Mouse (Mus musculus): ENCODE measurements around the gene Asb7.

Gene Asb7

DNA sequence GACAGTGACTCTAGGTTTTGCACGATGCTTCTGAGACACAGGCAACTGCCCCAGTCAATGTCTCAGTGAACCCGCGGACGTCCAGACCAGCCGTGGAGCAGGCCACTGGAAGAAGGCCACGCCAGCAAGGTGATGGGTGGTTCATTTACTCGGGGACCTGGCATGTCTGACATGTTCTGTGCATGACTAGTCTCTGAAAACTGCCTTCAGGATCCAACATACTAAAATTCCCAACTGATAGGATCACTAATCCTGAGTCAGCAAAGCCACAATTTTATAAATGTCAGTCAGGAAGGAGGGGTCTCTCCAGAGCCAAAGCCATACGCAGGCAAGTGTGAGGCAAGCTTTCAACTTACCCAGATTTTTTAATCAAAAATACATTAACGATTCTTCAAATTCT, 35.8 kb downstream of the Asb7 start:
- no peak for DNase-seq (ENCODE audit: low spot score)

DNA sequence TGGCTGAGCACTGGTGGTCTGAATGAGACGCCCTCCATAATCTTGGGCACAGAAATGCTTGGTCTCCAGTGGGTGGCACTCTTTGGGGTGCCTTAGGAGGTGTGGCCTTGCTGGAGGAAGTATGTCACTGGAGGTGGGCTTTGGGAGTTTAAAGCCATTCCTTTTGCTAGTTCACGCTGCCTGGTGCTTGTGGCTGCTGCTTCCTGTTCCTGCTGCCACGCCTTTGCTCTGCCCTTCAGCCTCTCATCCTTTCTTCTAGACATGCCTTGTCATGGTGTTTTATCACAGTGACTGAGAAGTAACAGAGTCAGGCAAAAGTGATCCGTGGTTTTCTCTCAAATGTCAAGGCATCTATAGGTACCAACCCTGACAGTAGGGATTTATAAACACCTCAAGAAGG, 37.2 kb downstream of the Asb7 start:
- no peak for DNase-seq (ENCODE audit: low spot score)

DNA sequence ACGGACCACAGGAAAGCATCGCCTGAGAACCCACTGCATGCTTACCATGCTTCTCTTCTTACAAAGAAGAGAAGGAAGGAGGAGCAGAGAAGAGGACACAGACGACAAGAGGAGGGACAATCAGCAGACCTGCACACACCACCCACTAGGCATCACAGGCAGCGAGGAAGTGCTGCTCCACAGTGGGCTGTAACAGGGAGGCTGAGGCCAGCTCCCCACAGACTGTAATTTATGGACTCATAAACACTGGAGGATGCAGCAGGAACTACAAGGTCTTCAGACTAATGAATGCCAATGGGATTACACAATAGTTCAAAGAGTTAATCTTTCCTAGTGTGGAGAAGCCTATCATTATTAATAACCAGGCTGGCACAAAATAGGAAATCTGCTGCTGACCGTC, 38.5 kb downstream of the Asb7 start:
- DNase-seq (ENCODE audit: low spot score) = no peak

DNA sequence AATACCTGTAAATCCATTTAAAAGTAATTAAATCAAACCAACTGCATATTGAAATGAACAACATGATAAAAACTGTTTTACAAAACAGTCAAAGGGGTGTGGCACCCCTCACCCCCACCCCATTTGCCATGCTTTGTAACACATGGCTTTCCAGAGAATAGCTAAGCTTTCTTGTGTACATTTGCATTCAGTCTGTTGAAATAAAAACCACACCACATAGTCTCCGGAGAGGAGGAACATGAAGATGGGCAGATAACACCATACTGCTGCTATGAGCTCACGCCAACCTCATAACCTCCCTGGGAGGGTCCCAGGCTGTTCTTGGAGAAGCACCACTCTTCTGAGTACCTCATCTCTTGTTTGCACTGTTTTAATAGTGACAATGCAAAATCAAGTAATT, 40.2 kb downstream of the Asb7 start:
- DNase-seq (ENCODE audit: low spot score) = no peak

DNA sequence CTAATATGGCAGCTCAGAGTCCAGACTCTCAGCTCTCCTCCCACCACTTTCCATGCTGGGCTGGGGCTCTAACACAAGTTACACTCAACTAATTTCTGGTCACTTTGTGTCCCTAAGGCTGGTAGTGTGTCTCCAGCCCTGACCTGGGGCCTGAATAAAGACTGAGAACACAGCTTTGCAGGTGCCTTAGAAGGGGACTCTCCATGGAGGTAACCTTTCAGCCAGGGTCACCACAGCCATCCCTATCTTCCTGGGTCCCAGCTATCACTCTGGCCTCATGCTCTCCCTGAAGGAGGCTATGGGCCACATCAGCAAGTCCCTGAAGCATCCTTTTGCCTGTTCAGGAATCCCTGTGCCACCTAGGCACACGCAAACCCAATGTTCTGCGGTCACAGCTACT, 43.7 kb downstream of the Asb7 start:
- DNase-seq (ENCODE audit: low spot score) = no peak

DNA sequence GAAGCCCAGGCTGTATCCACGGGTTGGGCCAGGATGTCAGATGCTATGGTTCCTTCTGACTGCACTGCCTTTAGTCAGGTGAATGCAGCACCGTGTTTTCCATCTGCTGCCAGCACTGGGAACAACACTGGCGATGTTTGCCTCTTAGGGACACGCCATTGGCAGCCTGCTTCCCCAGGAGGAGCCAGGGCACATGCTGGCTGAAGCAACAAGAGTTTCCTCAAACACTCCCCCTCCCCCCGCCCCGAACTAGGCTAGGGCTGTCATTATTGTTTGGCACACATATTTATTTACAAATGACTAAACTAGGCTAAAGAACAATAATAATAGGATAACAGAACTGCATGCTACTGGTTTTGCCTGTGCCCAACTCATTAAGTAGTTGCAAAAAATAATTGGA, 56.0 kb downstream of the Asb7 start:
- DNase-seq (ENCODE audit: low spot score) = no peak

DNA sequence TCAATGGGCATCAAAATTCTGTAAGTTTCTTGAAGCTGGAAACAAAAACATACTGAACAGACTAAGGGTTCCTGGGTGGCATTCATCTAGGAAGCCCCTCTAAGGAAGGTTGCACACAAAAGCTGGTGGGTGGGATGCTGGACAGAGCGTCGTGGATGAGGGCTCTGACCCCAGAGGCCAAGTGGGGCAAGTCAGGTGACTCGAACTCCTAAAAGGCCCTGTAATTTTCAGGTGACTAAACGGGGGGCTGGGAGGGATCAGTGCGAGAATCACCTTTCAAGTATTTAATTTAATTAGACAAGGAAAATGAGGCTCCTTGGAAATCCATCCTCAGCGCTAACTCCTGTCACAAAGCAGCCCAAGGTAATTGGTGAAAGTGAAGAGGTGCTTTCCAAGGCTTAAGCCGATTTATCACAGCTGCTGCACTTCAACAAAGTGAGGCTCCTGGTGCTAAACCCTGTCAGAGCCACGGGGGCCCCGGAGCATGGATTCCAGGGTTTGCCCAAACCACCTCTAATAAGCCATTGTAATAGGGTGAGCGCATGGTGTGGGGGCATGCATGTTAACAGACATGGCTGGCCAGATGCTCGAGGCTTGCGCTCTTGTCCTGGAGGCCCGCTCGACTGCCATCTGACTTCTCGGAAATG, 59.1 kb downstream of the Asb7 start:
- DNase-seq (ENCODE audit: low spot score) = no peak

DNA sequence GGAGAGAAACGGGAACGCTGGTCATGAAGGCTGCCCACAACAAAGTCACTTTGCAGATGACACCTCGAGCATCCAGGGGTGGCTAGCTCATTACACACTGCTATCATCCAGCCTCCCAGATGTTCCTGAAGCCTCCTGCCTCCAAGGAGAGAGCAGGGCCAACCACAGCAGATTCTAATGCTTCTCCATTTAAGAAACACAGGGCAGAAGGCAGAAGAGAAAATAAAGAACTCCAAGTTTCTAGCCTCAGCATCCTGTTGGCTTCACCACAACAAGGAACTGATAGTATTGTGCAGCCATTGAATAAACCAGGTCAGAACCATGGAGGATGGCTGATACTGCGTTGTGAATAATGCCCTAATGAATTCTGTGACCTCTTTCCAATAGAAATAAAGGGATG, 60.0 kb downstream of the Asb7 start:
- DNase-seq (ENCODE audit: low spot score) = no peak

DNA sequence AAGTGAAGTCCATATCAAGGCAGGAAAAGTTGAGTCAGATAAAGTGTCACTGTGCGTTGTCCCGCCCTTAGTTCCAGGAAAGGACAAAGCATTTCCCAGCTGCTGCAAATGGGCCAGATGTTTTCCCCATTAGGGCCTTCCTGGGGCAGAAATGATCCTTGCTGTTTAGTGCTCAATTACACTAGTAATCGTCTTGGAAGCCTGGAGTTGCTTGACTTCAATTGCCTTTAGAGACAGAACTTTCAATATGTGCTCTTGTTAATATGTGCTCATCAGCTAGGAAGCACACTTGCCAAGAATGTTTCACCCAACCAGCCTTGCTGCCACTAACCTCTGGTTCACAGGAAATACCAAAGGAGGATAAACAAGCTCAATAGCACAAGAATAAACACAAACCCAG, 66.0 kb downstream of the Asb7 start:
- DNase-seq (ENCODE audit: low spot score) = no peak

DNA sequence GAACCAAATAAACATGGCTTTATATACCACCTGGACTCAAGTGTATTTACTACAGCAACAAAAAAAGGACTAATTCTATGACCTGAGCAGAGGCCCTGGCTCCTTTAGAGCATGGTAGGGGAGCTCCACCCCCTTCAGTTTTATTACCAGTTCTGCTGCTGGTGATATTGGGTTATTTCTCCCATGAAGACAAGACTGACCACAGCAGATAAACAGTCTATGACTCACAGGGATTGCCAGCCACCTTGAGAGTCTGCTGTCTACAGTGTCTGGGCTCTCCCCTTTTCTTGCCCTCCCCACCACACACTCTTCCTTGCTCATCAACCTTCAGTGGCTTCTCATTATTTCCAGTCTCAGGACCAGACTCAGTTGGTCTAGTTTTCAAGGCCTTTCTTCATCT, 87.5 kb downstream of the Asb7 start:
- no peak for DNase-seq (ENCODE audit: low spot score)

DNA sequence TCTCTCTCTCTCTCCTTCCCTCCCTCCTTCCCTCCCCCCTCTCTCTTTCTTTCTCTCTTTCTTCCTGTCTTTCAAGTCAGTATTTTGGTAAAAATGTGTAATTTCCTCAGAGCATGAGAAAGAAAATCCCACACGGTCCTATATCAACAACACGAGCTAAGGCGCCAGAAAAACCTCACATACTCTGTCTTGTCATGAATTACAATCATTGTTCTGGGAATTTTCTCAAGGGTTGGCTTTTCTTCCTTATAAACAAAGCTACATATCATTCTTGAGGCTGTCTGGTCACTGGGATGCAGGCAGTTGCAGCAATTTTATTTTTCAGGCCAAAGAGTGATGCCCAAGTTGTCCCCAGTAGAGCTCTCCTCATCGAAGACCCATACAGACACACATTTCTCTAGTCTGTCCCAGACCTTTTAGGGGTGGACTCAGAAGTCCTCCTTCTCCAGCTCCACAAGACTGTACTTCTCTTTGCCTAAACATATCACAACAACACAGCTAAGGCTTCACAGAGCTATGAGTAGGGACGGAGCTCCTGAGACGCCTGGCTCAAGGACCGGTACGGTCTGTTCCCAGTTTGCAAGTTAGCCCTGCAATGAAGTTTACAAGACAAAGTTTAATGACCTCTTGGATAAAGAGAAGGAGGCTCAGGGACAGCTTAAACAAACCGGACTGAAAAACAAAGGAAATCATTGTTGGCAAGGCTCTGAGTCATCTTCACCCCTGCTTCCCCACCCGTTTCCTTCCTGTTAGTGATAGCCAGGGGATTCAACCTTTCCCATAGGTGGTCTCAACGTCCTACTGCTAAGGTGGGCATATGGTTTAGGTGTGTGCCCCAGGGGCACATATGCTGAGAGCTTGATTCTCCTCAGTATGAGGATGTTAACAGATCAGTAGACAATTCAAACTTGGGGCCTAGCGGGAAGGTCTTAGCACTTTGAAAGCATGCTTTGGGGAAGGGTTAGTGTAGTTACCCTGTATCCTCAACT, 88.5 kb downstream of the Asb7 start:
- peak; percentile 52 for DNase-seq (ENCODE audit: low spot score)

DNA sequence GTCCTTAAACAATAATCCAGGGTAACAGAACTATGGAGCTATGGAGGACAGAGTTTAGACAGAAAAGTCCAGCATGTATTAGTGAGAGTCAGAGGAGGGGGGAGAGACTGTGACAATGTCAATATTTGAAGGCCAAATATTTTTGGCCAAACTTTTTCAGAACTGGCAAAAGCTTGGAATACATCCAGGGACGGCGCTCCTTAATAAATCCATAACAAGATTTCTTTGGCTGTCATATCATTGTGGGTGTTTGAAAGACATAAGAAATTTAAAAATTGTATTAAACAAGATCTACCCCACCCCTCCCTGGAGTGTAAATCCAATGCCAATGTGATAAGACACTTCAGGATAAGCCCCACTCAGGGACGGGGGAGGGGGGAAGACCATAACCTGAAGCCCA, 89.3 kb downstream of the Asb7 start:
- DNase-seq (ENCODE audit: low spot score) = no peak

DNA sequence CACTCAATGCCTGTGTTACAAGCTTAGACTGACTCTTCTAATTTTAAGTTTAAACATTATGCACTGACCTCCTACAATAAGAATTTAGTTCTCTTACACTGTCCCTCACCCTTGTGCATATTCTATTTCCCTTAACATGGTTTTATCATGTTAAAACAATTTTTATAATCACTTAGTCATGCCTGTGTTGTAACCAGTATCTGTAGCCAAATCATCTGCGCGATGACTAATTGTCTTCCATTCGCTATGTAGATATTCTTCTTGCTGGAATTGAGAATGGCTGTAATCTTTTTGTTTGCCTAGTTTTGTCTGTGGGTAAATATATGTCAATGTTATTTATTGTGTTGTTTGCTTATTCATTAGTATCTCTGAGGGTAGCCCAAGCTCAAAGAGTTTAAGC, 91.5 kb downstream of the Asb7 start:
- no peak for DNase-seq (ENCODE audit: low spot score)

All from testis, postnatal 10 days (tissue).